Mouse (Mus musculus): Measurements from ENCODE around the gene Gpc3.
"Not testable (repeated sequence)": the region's sequence is repeated elsewhere in the genome, so short reads cannot be mapped to it uniquely, and the experiment has no call there.

The Gpc3 gene

DNA sequence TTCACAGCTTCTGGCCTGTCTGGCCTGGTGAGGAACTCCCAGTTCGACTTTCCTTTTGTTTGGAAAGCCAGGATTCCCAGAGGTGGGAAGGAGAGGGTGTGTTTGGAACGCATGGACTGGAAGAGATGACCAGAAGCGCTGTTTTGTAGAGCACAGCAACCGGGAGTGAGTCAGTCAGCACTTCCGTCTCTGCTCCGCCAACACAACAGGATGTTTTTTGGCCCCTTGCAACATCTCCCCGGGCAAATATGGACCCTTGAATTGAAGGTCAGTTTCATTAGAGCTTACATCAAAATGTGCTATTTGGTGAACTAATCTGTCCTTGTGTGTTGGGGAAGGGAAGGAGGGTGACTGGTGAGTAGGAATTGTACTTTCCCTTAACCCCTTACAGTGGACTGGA is 340.7 kb downstream of the Gpc3 start:
- DNase-seq = no peak

DNA sequence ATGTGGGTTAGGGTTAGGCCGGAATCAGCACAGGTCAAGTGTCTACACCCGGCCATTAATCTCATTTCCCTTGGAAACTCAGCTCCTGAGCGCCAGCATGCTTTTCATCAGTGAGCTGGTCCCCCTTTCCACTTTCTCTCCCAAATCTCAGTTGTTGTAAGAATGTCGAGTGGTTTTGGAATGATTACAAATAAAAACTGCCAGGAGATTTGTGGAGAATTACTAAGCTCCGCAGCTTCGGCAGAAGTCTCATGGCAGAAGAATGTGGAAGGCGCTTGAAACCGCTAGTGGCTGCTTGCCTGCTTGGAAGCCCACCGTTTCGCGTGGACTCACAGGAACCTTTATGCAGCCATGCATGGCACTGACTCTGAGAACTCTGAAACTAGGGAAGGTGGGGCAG is 351.8 kb downstream of the Gpc3 start:
- no peak for DNase-seq

GRCm38 (mm10) chrX:52261546-52261945 is 352.2 kb downstream of the Gpc3 start:
- no peak for DNase-seq

DNA sequence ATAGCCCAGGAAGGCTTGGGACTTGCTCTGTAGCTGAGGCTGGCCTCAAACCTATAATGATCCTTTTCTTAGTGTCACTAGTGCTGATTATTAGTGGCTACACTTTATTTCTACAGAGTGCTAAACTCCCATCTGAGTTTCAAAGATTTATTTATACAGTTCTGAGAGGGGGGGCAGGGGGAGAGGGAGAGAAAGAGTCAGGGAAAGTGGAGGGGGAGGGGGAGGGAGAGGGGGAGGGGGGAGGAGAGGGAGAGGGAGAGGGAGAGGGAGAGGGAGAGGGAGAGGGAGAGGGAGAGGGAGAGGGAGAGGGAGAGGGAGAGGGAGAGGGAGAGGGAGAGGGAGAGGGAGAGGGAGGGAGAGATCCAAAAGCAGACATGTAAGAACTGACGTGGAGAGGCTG is 354.0 kb downstream of the Gpc3 start:
- DNase-seq = not testable (repeated sequence)

DNA sequence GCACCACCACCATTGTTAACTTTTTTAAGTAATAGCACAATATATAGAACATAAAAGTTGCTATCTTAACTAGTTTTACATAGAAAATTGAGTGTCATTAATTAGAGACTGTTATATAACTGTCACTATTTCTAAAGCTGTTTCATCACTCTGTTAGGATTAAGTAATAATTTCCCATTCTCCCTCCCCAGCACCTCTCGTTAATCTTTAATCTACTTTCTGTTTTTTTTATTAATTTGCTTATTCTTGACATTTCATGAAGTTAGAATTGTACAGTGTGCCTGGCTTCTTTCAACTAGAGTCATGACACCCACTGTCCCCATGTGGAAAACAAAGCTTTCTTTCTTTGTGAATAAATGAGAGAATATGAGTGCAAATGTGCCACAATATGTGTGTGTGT is 359.2 kb downstream of the Gpc3 start:
- DNase-seq = no peak

GRCm38 (mm10) chrX:52245694-52246297 is 368.0 kb downstream of the Gpc3 start:
- DNase-seq = no peak

- no peak for DNase-seq
Measured at GRCm38 (mm10) chrX:52237470-52237869, 376.3 kb downstream of the Gpc3 start.

GRCm38 (mm10) chrX:52231984-52232383 is 381.8 kb downstream of the Gpc3 start:
- DNase-seq = no peak

DNA sequence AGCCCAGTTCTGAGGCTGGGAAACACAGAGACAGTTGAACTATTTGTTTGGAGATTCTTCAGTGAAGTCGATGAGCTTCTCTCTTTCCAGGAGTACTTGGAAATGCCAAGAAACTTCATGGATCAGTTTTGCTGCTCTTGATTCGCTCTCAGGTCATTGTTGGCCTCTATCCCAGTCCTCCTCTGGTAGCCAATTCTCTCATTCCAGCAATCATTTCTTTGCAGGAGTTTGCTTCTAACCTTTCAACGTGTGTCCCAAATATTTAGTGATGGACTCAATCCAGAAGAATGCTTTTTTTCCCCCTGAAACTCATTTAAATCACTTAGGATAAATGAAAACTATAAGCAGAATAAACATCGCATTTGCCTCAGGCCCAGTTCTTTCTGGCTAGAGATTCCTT is 383.0 kb downstream of the Gpc3 start:
- DNase-seq = no peak
